Mouse (Mus musculus) C2C12 (cell line): Measurements from ENCODE around the gene Nacc2.

ENCODE experiments used
- CEBPB ChIP-seq: IDR thresholded peaks from one replicate; pipeline ENCODE4 v1.6.1; 2011; ENCODE audit warnings: low read depth, mild to moderate bottlenecking, control low read depth, moderate library complexity
- CTCF ChIP-seq: IDR thresholded peaks from one replicate; pipeline ENCODE4 v1.5.1; 2011; ENCODE audit not compliant: control insufficient read depth, insufficient read depth, insufficient read length
- MAX ChIP-seq: IDR thresholded peaks from one replicate; pipeline ENCODE4 v1.6.1; 2011; ENCODE audit warnings: mild to moderate bottlenecking, control low read depth

DNA sequence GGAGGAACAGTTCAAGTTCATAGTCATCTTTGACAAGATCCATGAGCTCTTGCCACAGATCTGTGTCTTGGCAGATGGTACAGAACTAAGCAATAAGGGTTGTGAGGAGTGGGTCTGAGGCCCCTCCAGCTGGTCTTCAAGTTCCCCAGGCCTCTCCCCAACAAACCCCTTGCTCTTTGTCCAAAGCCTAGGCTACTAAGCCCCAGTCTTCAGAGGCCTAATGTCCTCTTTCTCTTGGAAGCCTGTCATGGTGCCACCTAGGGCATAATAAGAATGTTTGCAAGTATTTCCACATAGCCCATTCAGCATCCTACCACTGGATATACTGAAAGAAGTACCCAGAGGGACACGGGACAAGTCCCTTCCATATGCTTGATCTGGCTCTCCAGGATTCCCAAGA lies 100.4 kb downstream of the Nacc2 start:
- TF ChIP-seq CEBPB (no peak), CTCF (no peak), MAX (no peak)
